Mouse (Mus musculus): Measurements from ENCODE around the gene Qpct. TPM values are rescaled to one million over a fixed set of nuclear protein-coding genes. Genes with fewer than 3 reads are reported as not detected.
A peak's percentile ranks its signal among the peaks of the same experiment; 100 is the strongest.

Qpct gene
- polyA plus RNA-seq, 1 experiment from 2014 or later, result 6.7 TPM

GRCm38 (mm10) chr17:79032782-79033181 is 18.9 kb upstream of the Qpct start:
- WGBS, result 81% methylated on average over 4 of the region's 4 CpGs
- H3K9ac ChIP-seq (ENCODE audit: low read depth, low read length), result no peak overlapping the region

GRCm38 (mm10) chr17:79039660-79040059 is 12.0 kb upstream of the Qpct start:
- DNase-seq (ENCODE audit: low spot score) (no peak), ATAC-seq (replicated peaks; ENCODE audit: low FRiP score, low read depth) (no peak)
- H3K4me3 ChIP-seq (replicated peaks; ENCODE audit: low read depth, low read length), result no peak overlapping the region
- no peaks in the 10 kb centered on the region for H3K27me3 ChIP-seq (ENCODE audit: insufficient read depth, low read length)
- no peaks in the 10 kb centered on the region for H3K4me1 ChIP-seq (replicated peaks; ENCODE audit: insufficient read depth, low read length)
- H3K36me3 ChIP-seq (ENCODE audit: insufficient read depth, low read length), result no peaks in the 10 kb centered on the region
- no peak overlapping the region for H3K4me2 ChIP-seq (ENCODE audit: low read length)
- H3K9ac ChIP-seq (ENCODE audit: low read depth, low read length), result no peak overlapping the region
- no peaks in the 10 kb centered on the region for H3K9me3 ChIP-seq (replicated peaks; ENCODE audit: low read length)
- TF ChIP-seq CTCF (IDR thresholded peaks at IDR 0.05; ENCODE audit: low read depth), result no peak
- H3K27ac ChIP-seq, result no peak overlapping the region

More at GRCm38 (mm10) chr17:79032782-79033181, 18.9 kb upstream of the Qpct start:
- H3K27ac ChIP-seq, result no peak overlapping the region
- no peaks in the 10 kb centered on the region for H3K4me1 ChIP-seq (replicated peaks; ENCODE audit: insufficient read depth, low read length)
- DNase-seq (ENCODE audit: low spot score), result no peak
- ATAC-seq (replicated peaks; ENCODE audit: low FRiP score, low read depth), result no peak
- no peak for TF ChIP-seq CTCF (IDR thresholded peaks at IDR 0.05; ENCODE audit: low read depth)
- no peaks in the 10 kb centered on the region for H3K27me3 ChIP-seq (ENCODE audit: insufficient read depth, low read length)
- no peak overlapping the region for H3K4me3 ChIP-seq (replicated peaks; ENCODE audit: low read depth, low read length)
- H3K4me2 ChIP-seq (ENCODE audit: low read length), result no peak overlapping the region
- no peaks in the 10 kb centered on the region for H3K9me3 ChIP-seq (replicated peaks; ENCODE audit: low read length)
- no peaks in the 10 kb centered on the region for H3K36me3 ChIP-seq (ENCODE audit: insufficient read depth, low read length)

GRCm38 (mm10) chr17:79043705-79044104 is 8.0 kb upstream of the Qpct start:
- TF ChIP-seq CTCF (IDR thresholded peaks at IDR 0.05; ENCODE audit: low read depth), result no peak
- Histone ChIP-seq H3K27ac (no peak overlapping the region), H3K9me3 (replicated peaks; ENCODE audit: low read length) (no peaks in the 10 kb centered on the region), H3K4me1 (replicated peaks; ENCODE audit: insufficient read depth, low read length) (no peaks in the 10 kb centered on the region), H3K27me3 (ENCODE audit: insufficient read depth, low read length) (no peaks in the 10 kb centered on the region), H3K36me3 (ENCODE audit: insufficient read depth, low read length) (no peaks in the 10 kb centered on the region), H3K4me3 (replicated peaks; ENCODE audit: low read depth, low read length) (no peak overlapping the region), H3K9ac (ENCODE audit: low read depth, low read length) (no peak overlapping the region), H3K4me2 (ENCODE audit: low read length) (no peak overlapping the region)
- 96% methylated on average over 2 of the region's 2 CpGs for WGBS
- ATAC-seq (replicated peaks; ENCODE audit: low FRiP score, low read depth) (no peak), DNase-seq (ENCODE audit: low spot score) (no peak)

GRCm38 (mm10) chr17:79052088-79052812 is 544 bp downstream of the Qpct start:
- DNase-seq (ENCODE audit: low spot score) (peak; percentile 78), ATAC-seq (replicated peaks; ENCODE audit: low FRiP score, low read depth) (peak; percentile 68)
- H3K4me2 ChIP-seq (ENCODE audit: low read length), result peak overlapping the region; percentile 98
- WGBS, result under 1% methylated on average over 45 of the region's 45 CpGs
- H3K36me3 ChIP-seq (ENCODE audit: insufficient read depth, low read length), result no peaks in the 10 kb centered on the region
- H3K27me3 ChIP-seq (ENCODE audit: insufficient read depth, low read length), result 0 out of 2 replicates have a peak, but pooled peaks cover 9% of the 10 kb centered on the region
- peak overlapping the region; percentile 54 for H3K4me3 ChIP-seq (replicated peaks; ENCODE audit: low read depth, low read length)
- peak overlapping the region; percentile 58; the same call in 1 of the 2 replicates for H3K9ac ChIP-seq (ENCODE audit: low read depth, low read length)
- peaks cover 6% of the 10 kb centered on the region for H3K4me1 ChIP-seq (replicated peaks; ENCODE audit: insufficient read depth, low read length)
- no peaks in the 10 kb centered on the region for H3K9me3 ChIP-seq (replicated peaks; ENCODE audit: low read length)
- H3K27ac ChIP-seq, result no peak overlapping the region
- TF ChIP-seq CTCF (IDR thresholded peaks at IDR 0.05; ENCODE audit: low read depth), result 0 out of 2 replicates have a peak, but pooled peaks have one; percentile 4

GRCm38 (mm10) chr17:79058271-79058670 is 6.6 kb downstream of the Qpct start:
- Histone ChIP-seq H3K27ac (no peak overlapping the region), H3K4me3 (replicated peaks; ENCODE audit: low read depth, low read length) (no peak overlapping the region), H3K9me3 (replicated peaks; ENCODE audit: low read length) (no peaks in the 10 kb centered on the region), H3K27me3 (ENCODE audit: insufficient read depth, low read length) (peaks cover 4% of the 10 kb centered on the region; the same call in 1 of the 2 replicates), H3K36me3 (ENCODE audit: insufficient read depth, low read length) (no peaks in the 10 kb centered on the region), H3K9ac (ENCODE audit: low read depth, low read length) (no peak overlapping the region), H3K4me2 (ENCODE audit: low read length) (no peak overlapping the region), H3K4me1 (replicated peaks; ENCODE audit: insufficient read depth, low read length) (no peaks in the 10 kb centered on the region)
- WGBS, result 71% methylated on average over 6 of the region's 6 CpGs
- DNase-seq (ENCODE audit: low spot score) (no peak), ATAC-seq (replicated peaks; ENCODE audit: low FRiP score, low read depth) (no peak)
- TF ChIP-seq CTCF (IDR thresholded peaks at IDR 0.05; ENCODE audit: low read depth), result no peak

DNA sequence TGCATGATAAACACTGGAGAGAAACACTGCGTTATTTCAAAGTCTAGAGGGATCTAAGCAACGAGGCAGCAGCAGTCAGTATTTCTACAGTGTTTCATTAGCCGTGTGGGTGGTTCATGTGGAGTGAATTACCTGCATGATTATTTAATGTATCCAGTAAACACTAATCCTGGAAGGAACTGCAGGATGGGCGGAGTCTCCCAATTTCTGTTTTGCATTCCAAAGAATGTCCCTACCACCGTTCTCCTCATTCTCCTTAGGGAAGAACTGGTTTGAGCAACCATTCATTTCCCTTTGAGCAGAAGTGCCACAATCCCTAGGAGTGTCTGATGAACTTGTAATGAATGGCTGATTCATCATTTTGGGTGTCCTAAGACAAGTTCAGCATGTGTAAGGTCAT is 8.5 kb downstream of the Qpct start:
- H3K27ac ChIP-seq, result no peak overlapping the region
- TF ChIP-seq CTCF (IDR thresholded peaks at IDR 0.05; ENCODE audit: low read depth), result no peak
- H3K4me3 ChIP-seq (replicated peaks; ENCODE audit: low read depth, low read length), result no peak overlapping the region
- H3K9ac ChIP-seq (ENCODE audit: low read depth, low read length), result no peak overlapping the region
- H3K4me1 ChIP-seq (replicated peaks; ENCODE audit: insufficient read depth, low read length), result no peaks in the 10 kb centered on the region
- no peak for DNase-seq (ENCODE audit: low spot score)
- 70% methylated on average over 5 of the region's 5 CpGs for WGBS
- no peaks in the 10 kb centered on the region; the same call in 1 of the 2 replicates for H3K27me3 ChIP-seq (ENCODE audit: insufficient read depth, low read length)
- no peaks in the 10 kb centered on the region for H3K9me3 ChIP-seq (replicated peaks; ENCODE audit: low read length)
- ATAC-seq (replicated peaks; ENCODE audit: low FRiP score, low read depth), result no peak
- H3K4me2 ChIP-seq (ENCODE audit: low read length), result no peak overlapping the region
- H3K36me3 ChIP-seq (ENCODE audit: insufficient read depth, low read length), result no peaks in the 10 kb centered on the region

All from kidney, postnatal 0 days (tissue).